ENCODE assay signal across 23 mouse cellular contexts in the genomic region with DNA sequence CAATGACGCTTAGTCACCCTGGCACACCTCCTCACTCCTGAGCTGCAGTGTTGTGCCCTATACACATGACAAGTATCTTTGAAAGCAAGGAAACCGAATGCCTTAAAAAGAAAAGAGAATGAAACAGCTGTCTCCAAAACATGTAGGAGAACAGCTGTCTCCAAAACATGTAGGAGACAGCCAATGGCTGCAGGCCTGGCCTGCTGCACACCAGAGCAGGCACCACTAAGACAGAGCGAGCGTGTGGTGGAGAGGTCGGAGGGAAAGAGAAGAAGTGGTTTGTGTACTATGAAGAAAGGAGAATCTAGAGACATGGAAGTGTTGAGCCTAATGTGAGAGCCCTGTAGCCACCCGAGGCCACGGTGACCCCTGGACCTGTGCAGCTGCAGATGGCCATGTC.
DNase-seq lines count a peak whose midpoint lies in the region; ATAC-seq and TF ChIP-seq lines count a peak whose summit lies in the region.
"Had no signal": no experiment of that assay in that cellular context is flagged by ENCODE, and none has a peak within 500 bp of the region (broad histone marks: within the 10 kb centered on the region; RNA-seq: fewer than 3 reads in every experiment).

No protein-coding gene starts in this region.

- H3K9me3 ChIP-seq in limb, embryonic 11.5 days (ENCODE audit: control insufficient read depth, low read length), result no peaks in the 10 kb centered on the region
- no peaks in the 10 kb centered on the region for H3K9me3 ChIP-seq in limb, embryonic 10.5 days (replicated peaks)
- no peaks in the 10 kb centered on the region for H3K9me3 ChIP-seq in limb, embryonic 13.5 days
- H3K9me3 ChIP-seq: embryonic facial prominence, embryonic 12.5 days; embryonic facial prominence, embryonic 15.5 days; forebrain, embryonic 10.5 days; forebrain, embryonic 12.5 days had no signal

- no peak for DNase-seq in frontal cortex, postnatal 36 days (ENCODE audit: low spot score in 2 of 2)
- DNase-seq in limb, embryonic 11.5 days (ENCODE audit: low spot score), result no peak
- DNase-seq in limb, embryonic 10.5 days (ENCODE audit: low spot score), result no peak
- DNase-seq in spleen, postnatal 10 days (ENCODE audit: low spot score in 2 of 2), result no peak
- no peak for DNase-seq in thymus, adult 2 months
- DNase-seq: adrenal gland, adult 2 months; adrenal gland, postnatal 10 days; adrenal gland, postnatal 25 days; cerebellum, adult 11-12 months; cerebellum, adult 2 months; cerebellum, adult 9-10 months; cerebellum, postnatal 10 days; cerebellum, postnatal 36 days; embryo, embryonic 11 days had no signal

- H3K4me1 ChIP-seq in limb, embryonic 11.5 days (ENCODE audit: control insufficient read depth, insufficient read depth, low read length), result no peaks in the 10 kb centered on the region
- peaks cover 6% of the 10 kb centered on the region; the same call in 1 of the 2 replicates for H3K4me1 ChIP-seq in limb, embryonic 10.5 days
- peaks cover 10% of the 10 kb centered on the region; the same call in 1 of the 2 replicates for H3K4me1 ChIP-seq in limb, embryonic 13.5 days
- H3K4me1 ChIP-seq in thymus, adult 2 months (replicated peaks; ENCODE audit: control insufficient read depth, insufficient read depth, low read length), result no peaks in the 10 kb centered on the region
- H3K4me1 ChIP-seq: embryonic facial prominence, embryonic 12.5 days; embryonic facial prominence, embryonic 15.5 days; forebrain, embryonic 10.5 days; forebrain, embryonic 12.5 days had no signal

- peak; percentile 38; the same call in 1 of the 2 replicates for ATAC-seq in frontal cortex, adult (ENCODE audit: low TSS enrichment)
- peak; percentile 17; the same call in 1 of the 2 replicates for ATAC-seq in limb, embryonic 11.5 days (ENCODE audit: insufficient number of reproducible peaks, low FRiP score, low TSS enrichment, low read depth)
- ATAC-seq in limb, embryonic 13.5 days (ENCODE audit: low FRiP score, low read depth), result peak; percentile 69
- ATAC-seq: forebrain, embryonic 14.5 days; forebrain, embryonic 16.5 days had no signal

- no peaks in the 10 kb centered on the region for H3K27me3 ChIP-seq in limb, embryonic 11.5 days (ENCODE audit: control insufficient read depth, insufficient read depth, low read length)
- no peaks in the 10 kb centered on the region for H3K27me3 ChIP-seq in limb, embryonic 10.5 days (ENCODE audit: low read depth, poor library complexity, severe bottlenecking)
- 0 out of 2 replicates have a peak, but pooled peaks cover 3% of the 10 kb centered on the region for H3K27me3 ChIP-seq in limb, embryonic 13.5 days
- no peaks in the 10 kb centered on the region for H3K27me3 ChIP-seq in thymus, adult 2 months (ENCODE audit: control insufficient read depth, insufficient read depth, low read length)
- H3K27me3 ChIP-seq: embryonic facial prominence, embryonic 12.5 days; embryonic facial prominence, embryonic 15.5 days; forebrain, embryonic 12.5 days had no signal

- no peak for TF ChIP-seq POLR2A in thymus, adult 2 months (IDR thresholded peaks at IDR 0.05; ENCODE audit: control insufficient read depth, extremely low read depth, insufficient read depth, low read length, poor library complexity)

- H3K36me3 ChIP-seq in limb, embryonic 11.5 days (ENCODE audit: control insufficient read depth, insufficient read depth, low read length), result no peaks in the 10 kb centered on the region
- no peaks in the 10 kb centered on the region for H3K36me3 ChIP-seq in limb, embryonic 10.5 days
- no peaks in the 10 kb centered on the region for H3K36me3 ChIP-seq in limb, embryonic 13.5 days
- no peaks in the 10 kb centered on the region for H3K36me3 ChIP-seq in thymus, adult 2 months (ENCODE audit: control insufficient read depth, insufficient read depth, low read length)
- H3K36me3 ChIP-seq: embryonic facial prominence, embryonic 12.5 days; embryonic facial prominence, embryonic 15.5 days; forebrain, embryonic 10.5 days; forebrain, embryonic 12.5 days had no signal

- WGBS in limb, embryonic 11.5 days, result 89% methylated on average over 7 of the region's 7 CpGs
- 86% methylated on average over 7 of the region's 7 CpGs for WGBS in limb, embryonic 10.5 days
- 78% methylated on average over 7 of the region's 7 CpGs for WGBS in limb, embryonic 13.5 days
- WGBS in thymus, adult 2 months, result 94% methylated on average over 7 of the region's 7 CpGs

- H3K4me3 ChIP-seq in limb, embryonic 11.5 days (ENCODE audit: low read depth, low read length), result no peak overlapping the region
- no peak overlapping the region for H3K4me3 ChIP-seq in limb, embryonic 10.5 days
- no peak overlapping the region for H3K4me3 ChIP-seq in limb, embryonic 13.5 days
- no peak overlapping the region for H3K4me3 ChIP-seq in thymus, adult 2 months (ENCODE audit: control insufficient read depth, insufficient read depth, low read length)
- H3K4me3 ChIP-seq: embryonic facial prominence, embryonic 12.5 days; embryonic facial prominence, embryonic 15.5 days; erythroblast, embryonic 14.5 days; forebrain, embryonic 10.5 days; forebrain, embryonic 12.5 days had no signal

- no peak overlapping the region for H3K4me2 ChIP-seq in limb, embryonic 11.5 days (ENCODE audit: low read depth, severe bottlenecking)
- H3K4me2 ChIP-seq in limb, embryonic 13.5 days (replicated peaks), result no peak overlapping the region
- H3K4me2 ChIP-seq: embryonic facial prominence, embryonic 12.5 days; embryonic facial prominence, embryonic 15.5 days; forebrain, embryonic 12.5 days had no signal

- no peak overlapping the region for H3K27ac ChIP-seq in limb, embryonic 11.5 days (replicated peaks; ENCODE audit: low read depth, low read length)
- no peak overlapping the region for H3K27ac ChIP-seq in limb, embryonic 10.5 days
- no peak overlapping the region for H3K27ac ChIP-seq in limb, embryonic 13.5 days
- H3K27ac ChIP-seq in thymus, adult 2 months (ENCODE audit: control insufficient read depth, insufficient read depth, low read length), result no peak overlapping the region
- H3K27ac ChIP-seq: embryonic facial prominence, embryonic 12.5 days; embryonic facial prominence, embryonic 15.5 days; forebrain, embryonic 10.5 days; forebrain, embryonic 12.5 days had no signal

- TF ChIP-seq CTCF in thymus, adult 2 months (IDR thresholded peaks at IDR 0.05; ENCODE audit: borderline replicate concordance, control insufficient read depth, extremely low read depth, insufficient read depth, low read length, poor library complexity), result no peak

- no peak overlapping the region for H3K9ac ChIP-seq in limb, embryonic 11.5 days (ENCODE audit: low read length)
- H3K9ac ChIP-seq in limb, embryonic 13.5 days, result no peak overlapping the region
- H3K9ac ChIP-seq: embryonic facial prominence, embryonic 12.5 days; embryonic facial prominence, embryonic 15.5 days; forebrain, embryonic 12.5 days had no signal

Comparison
In these comparisons a context has a peak if more than half of its experiments do, and no peak if none do; other contexts are left out.
1. ATAC-seq: peak in every context shown above with its lines; median percentile 69 in limb, embryonic 13.5 days; 38 in frontal cortex, adult; 17 in limb, embryonic 11.5 days.